ENCODE assay signal across 11 mouse cellular contexts in the genomic region with DNA sequence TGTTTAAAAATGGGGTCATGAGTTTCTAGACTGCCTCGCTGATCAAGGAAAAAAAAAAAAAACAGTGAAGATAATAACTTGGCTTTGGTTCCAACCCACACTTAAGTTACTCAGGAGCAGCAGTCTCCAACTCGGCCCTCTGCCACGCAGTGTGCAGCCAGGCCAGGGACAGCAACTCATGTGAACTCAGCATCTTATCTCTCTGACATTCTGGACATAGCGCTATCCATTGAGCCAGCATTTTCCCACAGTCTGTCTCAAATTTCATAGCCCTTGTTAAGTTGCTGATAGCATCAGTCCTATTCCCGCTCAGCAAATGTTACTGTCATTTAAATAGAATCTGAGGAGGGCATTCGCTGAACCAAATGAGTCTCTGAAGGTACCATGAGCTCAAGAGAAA.
A peak's percentile ranks its signal among the peaks of the same experiment; 100 is the strongest.
DNase-seq lines count a peak whose midpoint lies in the region; ATAC-seq lines count a peak whose summit lies in the region.
"Had no signal": no experiment of that assay in that cellular context is flagged by ENCODE, and none has a peak within 500 bp of the region (broad histone marks: within the 10 kb centered on the region; RNA-seq: fewer than 3 reads in every experiment).

No protein-coding gene starts in this region.

- whole genome bisulfite sequencing in heart, embryonic 15.5 days, result 15% methylated on average over 6 of the region's 6 CpGs

- peaks cover 11% of the 10 kb centered on the region for H3K4me1 ChIP-seq in heart, embryonic 15.5 days (replicated peaks)
- H3K4me1 ChIP-seq: limb, embryonic 15.5 days had no signal

- DNase-seq in ovary, adult 18-20 months (ENCODE audit: low spot score), result peak; percentile 76
- DNase-seq in ovary, postnatal 10 days (ENCODE audit: low spot score), result no peak
- DNase-seq in gastrocnemius, adult 18-20 months (ENCODE audit: low spot score), result peak; percentile 50
- peak; percentile 42 for DNase-seq in testis, postnatal 10 days (ENCODE audit: low spot score)
- no peak for DNase-seq in layer of hippocampus, postnatal 14 days (ENCODE audit: low spot score in 2 of 2)
- DNase-seq in B cell, adult 2 months, result no peak
- DNase-seq in spleen, postnatal 14 days (ENCODE audit: low spot score in 2 of 2), result no peak
- DNase-seq: right cerebral cortex, postnatal 14 days had no signal

- no peak overlapping the region for H3K4me2 ChIP-seq in heart, embryonic 15.5 days
- H3K4me2 ChIP-seq: embryonic facial prominence, embryonic 15.5 days; limb, embryonic 15.5 days had no signal

- no peaks in the 10 kb centered on the region for H3K36me3 ChIP-seq in heart, embryonic 15.5 days
- H3K36me3 ChIP-seq: embryonic facial prominence, embryonic 15.5 days; limb, embryonic 15.5 days had no signal

- no peaks in the 10 kb centered on the region for H3K9me3 ChIP-seq in heart, embryonic 15.5 days (replicated peaks)
- H3K9me3 ChIP-seq: embryonic facial prominence, embryonic 15.5 days; limb, embryonic 15.5 days had no signal

- no peak overlapping the region for H3K9ac ChIP-seq in heart, embryonic 15.5 days
- H3K9ac ChIP-seq: embryonic facial prominence, embryonic 15.5 days; limb, embryonic 15.5 days had no signal

- ATAC-seq in heart, embryonic 15.5 days (replicated peaks; ENCODE audit: insufficient number of reproducible peaks, insufficient read depth, low FRiP score, low read depth), result peak; percentile 88

- peak overlapping the region; percentile 77 for H3K27ac ChIP-seq in heart, embryonic 15.5 days
- H3K27ac ChIP-seq: embryonic facial prominence, embryonic 15.5 days; limb, embryonic 15.5 days had no signal

- H3K27me3 ChIP-seq in heart, embryonic 15.5 days, result no peaks in the 10 kb centered on the region
- H3K27me3 ChIP-seq: embryonic facial prominence, embryonic 15.5 days; limb, embryonic 15.5 days had no signal

- no peak overlapping the region for H3K4me3 ChIP-seq in heart, embryonic 15.5 days
- H3K4me3 ChIP-seq: embryonic facial prominence, embryonic 15.5 days; limb, embryonic 15.5 days had no signal

Comparison
In these comparisons a context has a peak if more than half of its experiments do, and no peak if none do; other contexts are left out.
1. DNase-seq: peak in ovary, adult 18-20 months (single experiment), gastrocnemius, adult 18-20 months (single experiment) and testis, postnatal 10 days (single experiment); none in ovary, postnatal 10 days (single experiment), layer of hippocampus, postnatal 14 days (0 of 2), B cell, adult 2 months (0 of 2) and spleen, postnatal 14 days (0 of 2).